Mouse (Mus musculus): ENCODE results near the gene Mcm2. TPM values are rescaled to one million over a fixed set of nuclear protein-coding genes. Genes with fewer than 3 reads are reported as not detected.

The Mcm2 gene
- polyA plus RNA-seq, 1 experiment = 133 TPM

- H3K27me3 ChIP-seq (replicated peaks) = peaks cover 7% of the 10 kb centered on the region
- TF ChIP-seq FLI1 (IDR thresholded peaks at IDR 0.05; ENCODE audit: low read length) = no peak
- no peak for TF ChIP-seq GATA1 (IDR thresholded peaks at IDR 0.05; ENCODE audit: borderline replicate concordance, low read length)
- H3K9me3 ChIP-seq = 0 out of 2 replicates have a peak, but pooled peaks cover 5% of the 10 kb centered on the region
- H3K36me3 ChIP-seq (replicated peaks; ENCODE audit: low read length) = peaks cover 58% of the 10 kb centered on the region
- no peaks in the 10 kb centered on the region for H3K4me1 ChIP-seq
- no peak overlapping the region for H3K4me3 ChIP-seq (replicated peaks)
Measured at GRCm38 (mm10) chr6:88881334-88881733, 17.2 kb downstream of the Mcm2 start.

- peaks cover 39% of the 10 kb centered on the region for H3K36me3 ChIP-seq (replicated peaks; ENCODE audit: low read length)
- H3K9me3 ChIP-seq = peaks cover 22% of the 10 kb centered on the region
- peaks cover 25% of the 10 kb centered on the region for H3K27me3 ChIP-seq (replicated peaks)
- TF ChIP-seq FLI1 (IDR thresholded peaks at IDR 0.05; ENCODE audit: low read length) = no peak
- TF ChIP-seq GATA1 (IDR thresholded peaks at IDR 0.05; ENCODE audit: borderline replicate concordance, low read length) = no peak
- no peak overlapping the region for H3K4me3 ChIP-seq (replicated peaks)
- H3K4me1 ChIP-seq = peaks cover 9% of the 10 kb centered on the region
Measured at GRCm38 (mm10) chr6:88879471-88879870, 19.1 kb downstream of the Mcm2 start.

- Histone ChIP-seq H3K27me3 (replicated peaks) (peaks cover 69% of the 10 kb centered on the region), H3K4me3 (replicated peaks) (peak within 1 kb of the TSS; percentile 89), H3K4me1 (peaks cover 22% of the 10 kb centered on the region), H3K36me3 (replicated peaks; ENCODE audit: low read length) (peaks cover 4% of the 10 kb centered on the region), H3K9me3 (peaks cover 32% of the 10 kb centered on the region)
- TF ChIP-seq GATA1 (IDR thresholded peaks at IDR 0.05; ENCODE audit: borderline replicate concordance, low read length) (no peak), FLI1 (IDR thresholded peaks at IDR 0.05; ENCODE audit: low read length) (no peak)
Measured at GRCm38 (mm10) chr6:88874868-88875508, 23.6 kb downstream of the Mcm2 start, which contains the start of gene Podxl2. Gene Podxl2 (minus strand): TSS chr6:88875044.

- Histone ChIP-seq H3K4me3 (replicated peaks) (peak overlapping the region; percentile 89), H3K9me3 (peaks cover 32% of the 10 kb centered on the region), H3K27me3 (replicated peaks) (peaks cover 77% of the 10 kb centered on the region), H3K4me1 (peaks cover 22% of the 10 kb centered on the region), H3K36me3 (replicated peaks; ENCODE audit: low read length) (peaks cover 4% of the 10 kb centered on the region)
- TF ChIP-seq FLI1 (IDR thresholded peaks at IDR 0.05; ENCODE audit: low read length) (no peak), GATA1 (IDR thresholded peaks at IDR 0.05; ENCODE audit: borderline replicate concordance, low read length) (no peak)
Measured at GRCm38 (mm10) chr6:88873965-88874867, 24.4 kb downstream of the Mcm2 start.

- TF ChIP-seq FLI1 (IDR thresholded peaks at IDR 0.05; ENCODE audit: low read length) (no peak), GATA1 (IDR thresholded peaks at IDR 0.05; ENCODE audit: borderline replicate concordance, low read length) (no peak)
- peaks cover 4% of the 10 kb centered on the region for H3K36me3 ChIP-seq (replicated peaks; ENCODE audit: low read length)
- H3K4me1 ChIP-seq = peaks cover 24% of the 10 kb centered on the region
- H3K27me3 ChIP-seq (replicated peaks) = peaks cover 81% of the 10 kb centered on the region
- H3K4me3 ChIP-seq (replicated peaks) = no peak overlapping the region
- H3K9me3 ChIP-seq = peaks cover 32% of the 10 kb centered on the region
Measured at GRCm38 (mm10) chr6:88872811-88873210, 25.8 kb downstream of the Mcm2 start.

- peaks cover 4% of the 10 kb centered on the region for H3K36me3 ChIP-seq (replicated peaks; ENCODE audit: low read length)
- H3K27me3 ChIP-seq (replicated peaks) = peaks cover 90% of the 10 kb centered on the region
- peaks cover 30% of the 10 kb centered on the region for H3K9me3 ChIP-seq
- peaks cover 24% of the 10 kb centered on the region for H3K4me1 ChIP-seq
- TF ChIP-seq GATA1 (IDR thresholded peaks at IDR 0.05; ENCODE audit: borderline replicate concordance, low read length) (no peak), FLI1 (IDR thresholded peaks at IDR 0.05; ENCODE audit: low read length) (no peak)
- H3K4me3 ChIP-seq (replicated peaks) = no peak overlapping the region
Measured at GRCm38 (mm10) chr6:88871546-88871945, 27.0 kb downstream of the Mcm2 start.

GRCm38 (mm10) chr6:88870594-88870993 lies 28.0 kb downstream of the Mcm2 start:
- peaks cover 4% of the 10 kb centered on the region for H3K36me3 ChIP-seq (replicated peaks; ENCODE audit: low read length)
- TF ChIP-seq GATA1 (IDR thresholded peaks at IDR 0.05; ENCODE audit: borderline replicate concordance, low read length) (no peak), FLI1 (IDR thresholded peaks at IDR 0.05; ENCODE audit: low read length) (no peak)
- peaks cover 20% of the 10 kb centered on the region for H3K9me3 ChIP-seq
- peaks cover 24% of the 10 kb centered on the region for H3K4me1 ChIP-seq
- H3K4me3 ChIP-seq (replicated peaks) = no peak overlapping the region
- H3K27me3 ChIP-seq (replicated peaks) = peaks cover 89% of the 10 kb centered on the region

- H3K4me1 ChIP-seq = peaks cover 15% of the 10 kb centered on the region
- peaks cover 4% of the 10 kb centered on the region for H3K36me3 ChIP-seq (replicated peaks; ENCODE audit: low read length)
- H3K9me3 ChIP-seq = peaks cover 10% of the 10 kb centered on the region
- H3K27me3 ChIP-seq (replicated peaks) = peaks cover 89% of the 10 kb centered on the region
- TF ChIP-seq FLI1 (IDR thresholded peaks at IDR 0.05; ENCODE audit: low read length) = no peak
- no peak for TF ChIP-seq GATA1 (IDR thresholded peaks at IDR 0.05; ENCODE audit: borderline replicate concordance, low read length)
- H3K4me3 ChIP-seq (replicated peaks) = no peak overlapping the region
Measured at GRCm38 (mm10) chr6:88869459-88869858, 29.1 kb downstream of the Mcm2 start.

- H3K4me1 ChIP-seq = peaks cover 11% of the 10 kb centered on the region
- peaks cover 59% of the 10 kb centered on the region for H3K27me3 ChIP-seq (replicated peaks)
- H3K36me3 ChIP-seq (replicated peaks; ENCODE audit: low read length) = no peaks in the 10 kb centered on the region
- no peak overlapping the region for H3K4me3 ChIP-seq (replicated peaks)
- peaks cover 3% of the 10 kb centered on the region for H3K9me3 ChIP-seq
- TF ChIP-seq GATA1 (IDR thresholded peaks at IDR 0.05; ENCODE audit: borderline replicate concordance, low read length) = no peak
- no peak for TF ChIP-seq FLI1 (IDR thresholded peaks at IDR 0.05; ENCODE audit: low read length)
Measured at GRCm38 (mm10) chr6:88865704-88866103, 32.9 kb downstream of the Mcm2 start.

- Histone ChIP-seq H3K4me1 (peaks cover 21% of the 10 kb centered on the region), H3K36me3 (replicated peaks; ENCODE audit: low read length) (no peaks in the 10 kb centered on the region), H3K9me3 (peaks cover 3% of the 10 kb centered on the region), H3K27me3 (replicated peaks) (peaks cover 55% of the 10 kb centered on the region), H3K4me3 (replicated peaks) (peak overlapping the region; percentile 20)
- TF ChIP-seq GATA1 (IDR thresholded peaks at IDR 0.05; ENCODE audit: borderline replicate concordance, low read length) (no peak), FLI1 (IDR thresholded peaks at IDR 0.05; ENCODE audit: low read length) (no peak)
Measured at GRCm38 (mm10) chr6:88860914-88861313, 37.7 kb downstream of the Mcm2 start.
